Mouse (Mus musculus) adrenal gland, adult 2 months (tissue): ENCODE measurements around the gene Etfbkmt. TPM values are rescaled to one million over a fixed set of nuclear protein-coding genes. Genes with fewer than 3 reads are reported as not detected.
"Not testable (repeated sequence)": the region's sequence is repeated elsewhere in the genome, so short reads cannot be mapped to it uniquely, and the experiment has no call there.

Source experiments
- DNase-seq: peaks from one replicate; pipeline ENCODE4 v3.0.0; 2021
- long read RNA-seq: library from polyadenylated mRNA; stranded (forward); transcript quantifications from one replicate; pipeline ENCODE4 v2.0.0, GENCODE M21; 2021
- polyA plus RNA-seq: library from polyadenylated mRNA; depleted of rRNA; stranded (reverse); fragments of >200 nt; gene quantifications from 2 replicates; pipeline ENCODE4 v1.2.3, GENCODE M21; 2012; rRNA removed
- total RNA-seq, 2 experiments: library from RNA; stranded (reverse); gene quantifications; 2 replicates each; pipeline ENCODE4 v1.2.3; 2021

The Etfbkmt gene
- total RNA-seq (10 to 100 TPM; 15.2 to 38.4 TPM), polyA plus RNA-seq (1.8 and 3.4 TPM in 2 replicates)
- long read RNA-seq, partial matches to known transcripts, result 1 of 9 reads
- long read RNA-seq, other reads (novel, unspliced or antisense), result 1 of 9 reads

DNA sequence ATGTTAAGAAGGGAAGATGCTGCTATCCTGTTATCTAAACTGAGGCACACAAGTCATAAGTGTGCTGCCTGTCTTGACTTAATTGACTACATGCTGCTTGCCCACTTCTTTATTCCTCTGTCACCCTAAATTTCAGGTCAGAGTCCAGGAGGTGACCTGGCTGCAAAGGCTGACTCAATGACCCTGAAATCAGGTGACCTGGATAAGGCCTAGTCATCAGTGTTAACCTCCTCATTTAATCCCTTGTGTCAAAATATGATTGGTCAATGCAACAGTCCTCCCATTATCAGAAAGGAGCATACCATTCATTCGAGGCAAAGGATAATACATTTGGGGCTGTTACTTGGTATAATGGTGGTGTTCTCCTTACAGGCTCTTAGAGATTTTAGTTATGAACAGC, at the start of gene Etfbkmt:
Etfbkmt (plus strand) TSS at position 379 of the 400 bp plus-strand sequence.
- no peak for DNase-seq

DNA sequence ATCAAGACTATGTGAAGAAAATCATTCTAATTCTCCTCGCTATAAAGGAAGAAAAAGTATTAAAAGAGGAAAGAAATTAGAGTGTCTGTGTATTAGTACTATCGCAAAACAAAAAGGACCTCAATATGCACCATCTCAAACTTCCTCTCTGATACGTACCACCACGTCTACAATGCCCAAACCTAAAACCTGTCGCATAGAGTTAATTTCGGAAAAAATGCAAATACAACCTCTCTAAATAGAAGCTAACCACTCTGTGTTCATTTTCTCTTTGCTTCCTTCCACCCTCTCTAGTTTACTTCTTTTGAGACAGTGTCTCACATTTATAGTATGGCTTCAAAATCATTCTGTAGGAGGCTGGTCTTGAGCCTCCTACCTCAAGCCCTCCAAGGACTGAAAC, 47.2 kb upstream of the Etfbkmt start:
- DNase-seq, result no peak

DNA sequence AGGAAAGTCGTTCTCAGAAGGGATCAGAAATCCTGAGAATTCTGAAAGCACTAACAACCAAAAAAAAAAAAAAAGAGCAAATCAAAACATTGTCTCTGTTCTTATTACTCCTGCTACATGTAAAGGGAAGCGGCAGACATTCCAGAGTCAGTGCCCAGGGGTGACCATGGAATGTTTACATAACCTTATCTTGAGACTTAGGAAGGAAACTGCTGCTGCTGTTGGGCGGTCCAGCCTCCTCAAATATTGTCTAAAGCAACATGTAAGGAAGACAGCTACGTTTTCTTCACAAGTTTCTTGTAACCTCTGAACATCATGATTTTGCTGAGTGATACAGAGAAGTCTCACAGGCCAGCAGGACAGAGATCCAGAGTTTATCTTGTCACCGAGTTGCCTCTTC, 46.2 kb upstream of the Etfbkmt start:
- DNase-seq, result peak; percentile 41

DNA sequence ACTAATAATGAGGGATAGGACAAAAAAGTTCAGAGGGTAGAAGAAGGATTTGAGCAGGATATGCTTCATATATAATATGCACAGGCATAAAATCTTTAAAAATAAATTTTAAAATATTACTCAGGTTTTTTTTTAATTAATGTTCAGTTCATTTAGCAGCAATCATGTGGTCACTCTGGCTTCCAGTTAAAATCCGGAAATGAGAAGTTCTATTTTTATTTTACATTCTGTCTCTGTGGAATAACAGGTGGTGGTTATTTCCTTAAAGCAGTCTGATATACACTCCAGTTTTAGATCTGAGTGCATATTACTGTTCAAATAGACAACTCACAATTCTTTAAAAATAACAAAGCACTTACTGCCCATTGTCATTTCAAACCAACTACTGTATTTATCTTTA, 45.1 kb upstream of the Etfbkmt start:
- DNase-seq, result no peak

DNA sequence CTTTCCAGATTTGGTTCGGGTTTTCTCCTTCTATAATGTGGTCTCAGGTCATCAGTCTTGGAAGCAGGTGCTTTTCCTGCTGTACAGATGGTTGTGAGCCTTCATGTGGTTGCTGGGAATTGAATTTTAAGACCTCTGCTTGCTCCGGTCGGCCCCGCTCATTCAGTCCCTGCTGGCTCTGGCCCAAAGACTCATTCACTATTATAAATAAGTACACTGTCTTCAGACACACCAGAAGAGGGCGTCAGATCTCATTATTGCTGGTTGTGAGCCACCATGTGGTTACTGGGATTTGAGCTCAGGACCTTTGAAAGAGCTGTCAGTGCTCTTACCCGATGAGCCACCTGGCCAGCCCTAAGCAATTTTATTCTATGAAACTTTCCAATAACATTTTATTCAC, 44.3 kb upstream of the Etfbkmt start:
- DNase-seq, result no peak

DNA sequence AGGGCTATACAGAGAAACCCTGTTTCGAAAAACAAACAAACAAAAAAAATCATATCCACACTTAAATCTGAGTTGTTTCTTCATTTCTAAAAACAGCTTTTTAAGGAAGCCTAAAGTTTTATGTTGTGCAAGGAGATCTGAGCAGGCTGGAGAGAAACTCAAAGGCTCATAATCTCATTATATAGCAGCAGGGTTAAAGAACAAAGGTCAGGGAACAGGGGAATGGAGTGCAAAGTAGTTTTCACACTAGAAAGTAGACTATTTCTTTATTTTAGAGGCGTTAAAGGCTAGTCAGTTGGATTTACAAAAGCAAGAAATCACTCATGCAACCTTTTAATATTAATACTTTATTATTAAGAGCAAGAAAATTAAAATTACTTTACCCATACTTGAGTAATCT, 43.4 kb upstream of the Etfbkmt start:
- no peak for DNase-seq

DNA sequence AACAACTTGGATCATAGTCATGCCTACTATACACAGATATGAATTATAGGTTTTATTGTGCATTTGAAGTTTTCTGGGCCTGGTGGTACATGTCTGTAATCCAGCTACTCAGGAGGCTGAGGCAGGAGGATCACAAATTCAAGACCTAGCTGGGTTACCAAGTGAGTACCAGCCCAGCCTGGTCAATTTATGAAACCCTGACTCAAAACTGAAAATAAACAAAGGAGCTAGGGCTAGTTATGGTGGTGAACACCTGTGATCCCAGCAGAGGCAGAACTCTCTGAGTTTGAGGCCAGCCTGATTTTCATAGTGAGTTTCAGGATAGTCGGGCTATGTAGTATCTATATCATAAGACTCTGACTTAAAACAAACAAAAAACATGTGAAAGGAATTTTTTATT, 42.4 kb upstream of the Etfbkmt start:
- no peak for DNase-seq

DNA sequence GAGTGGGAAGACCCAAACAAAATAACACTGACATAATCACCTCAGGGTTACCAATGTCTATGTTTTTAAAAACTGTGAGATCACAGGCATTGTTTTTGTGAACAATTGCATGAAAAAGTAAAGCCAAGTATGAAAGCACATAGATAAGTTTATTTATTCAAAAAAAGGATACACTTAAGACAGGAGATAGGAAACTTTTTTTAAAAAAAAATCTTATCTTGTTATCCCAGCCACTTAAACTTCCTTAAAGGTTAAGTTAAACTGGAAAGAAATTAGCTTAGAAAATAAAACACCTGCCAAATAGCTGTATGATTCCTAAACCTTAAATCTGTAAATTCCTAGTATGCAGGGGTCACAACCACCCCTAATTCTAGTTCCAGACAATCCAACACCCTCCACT, 40.7 kb upstream of the Etfbkmt start:
- DNase-seq, result no peak

DNA sequence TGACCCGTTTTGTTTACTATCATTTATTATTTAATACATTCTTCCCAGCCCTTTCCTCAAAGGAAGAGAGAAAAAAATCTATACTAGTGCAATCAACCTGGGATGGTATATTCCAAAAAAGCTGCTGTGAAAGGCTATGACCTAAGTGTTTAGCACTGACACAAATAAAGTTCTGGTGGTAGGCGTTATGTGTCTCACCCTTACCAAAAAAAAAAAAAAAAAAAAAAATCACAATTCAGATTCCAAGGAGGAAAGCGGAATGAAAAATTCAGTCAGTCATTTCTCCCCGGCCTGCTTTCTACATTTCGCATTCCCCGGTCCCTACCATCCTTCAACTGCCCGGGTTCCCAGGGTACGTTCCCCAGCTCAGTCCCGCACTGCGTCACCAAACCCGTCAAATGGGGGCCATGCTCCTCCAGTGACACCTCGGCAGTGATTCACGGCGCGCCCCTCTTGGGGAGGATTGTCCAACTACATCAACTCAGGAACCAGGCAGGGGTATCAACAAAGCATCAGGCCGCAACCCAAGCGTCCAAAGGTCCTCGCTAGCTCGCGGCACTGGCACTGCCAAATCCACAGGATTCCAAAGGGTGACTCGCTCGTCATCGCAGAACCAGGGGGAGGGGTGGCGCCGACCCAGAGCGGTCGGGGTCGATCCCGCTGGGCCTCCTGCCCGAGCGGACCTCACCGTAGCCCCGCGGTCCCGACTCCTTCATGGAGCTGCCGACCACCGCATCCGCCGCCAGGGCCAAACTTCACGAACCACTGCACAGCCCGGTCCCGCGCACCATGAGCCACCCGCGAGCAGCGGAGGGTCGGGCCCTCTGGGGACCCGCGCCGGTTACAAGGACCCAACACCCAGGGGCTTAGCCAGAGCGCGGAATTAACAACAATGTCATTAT, 39.2 kb upstream of the Etfbkmt start:
- peak; percentile 86 for DNase-seq

DNA sequence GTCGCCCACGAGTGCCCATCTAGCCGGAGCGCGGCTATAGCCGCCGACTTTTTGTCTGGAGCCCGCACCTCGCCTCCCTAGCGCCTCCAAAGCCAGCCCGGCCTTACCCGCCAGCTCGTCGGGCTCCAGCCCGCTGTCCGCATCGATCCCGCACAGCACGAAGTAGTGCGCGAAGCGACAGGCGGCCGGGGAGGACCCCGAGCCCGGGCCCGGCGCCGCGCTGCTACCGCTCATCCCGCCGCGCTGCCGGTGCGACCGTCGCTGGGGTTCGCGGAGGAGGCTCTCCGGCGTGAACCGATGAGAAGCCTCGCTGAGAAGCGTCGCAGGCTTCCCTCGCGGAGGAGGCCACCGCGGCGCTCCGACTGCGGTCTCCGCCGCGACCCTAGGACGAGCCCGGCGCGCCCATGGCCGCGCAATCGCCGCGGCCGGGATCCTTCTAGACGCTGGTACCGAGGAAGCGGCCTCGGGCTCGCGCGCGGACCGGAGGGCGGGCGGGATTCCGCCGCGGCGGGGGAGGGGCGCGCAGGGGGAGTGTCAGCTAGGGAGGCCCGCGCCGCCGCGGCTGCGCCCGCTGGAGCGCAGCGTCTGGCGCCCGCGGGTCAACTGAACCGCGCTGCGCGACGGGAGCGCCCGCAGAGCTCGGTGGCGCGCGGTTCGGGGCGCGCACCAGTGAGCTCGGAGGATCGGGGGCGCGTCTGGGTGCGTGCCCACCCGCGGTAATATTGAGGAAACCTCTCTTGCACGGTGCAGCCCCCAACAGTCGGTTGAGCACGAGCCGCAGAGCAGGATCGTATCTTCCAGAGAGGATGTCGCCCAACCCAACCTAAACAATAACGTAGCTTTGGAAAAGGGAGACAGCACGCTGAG, 38.3 kb upstream of the Etfbkmt start, which contains the start of gene Dennd5b:
Dennd5b (minus strand) TSS at position 605 of the 867 bp plus-strand sequence.
- peak; percentile 93 for DNase-seq

DNA sequence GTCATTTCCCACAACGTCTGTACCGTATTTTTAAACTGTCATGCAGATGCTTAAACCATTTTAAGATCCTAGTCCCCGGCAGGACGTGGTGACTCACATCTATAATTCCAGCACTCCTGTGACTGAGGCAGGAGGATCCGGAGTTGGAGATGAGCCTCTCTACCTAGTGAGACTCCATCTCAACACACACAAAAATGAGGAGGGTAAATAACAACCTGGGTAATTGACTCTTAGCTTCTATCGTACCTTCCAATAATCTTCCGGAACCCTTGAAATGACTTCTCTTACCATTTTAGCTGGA, 37.8 kb upstream of the Etfbkmt start:
- DNase-seq, result no peak

DNA sequence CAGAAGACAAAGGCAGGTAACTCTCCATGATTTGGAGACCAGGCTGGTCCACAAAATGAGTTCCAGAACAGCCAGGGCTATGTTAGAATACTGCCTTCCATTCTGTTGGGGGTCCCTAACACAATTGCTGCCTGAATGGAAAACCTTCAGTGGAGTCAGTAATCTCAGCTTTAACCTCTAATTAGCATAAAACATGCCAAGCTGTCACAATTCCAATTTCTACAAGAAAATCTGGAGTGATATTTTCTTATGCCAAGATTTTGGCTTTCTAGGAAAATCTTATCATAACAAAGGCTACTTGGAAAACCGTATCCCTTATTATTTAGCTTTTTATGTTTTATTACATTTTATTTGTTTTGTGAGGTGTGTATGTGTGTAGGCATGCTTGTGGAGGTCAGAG, 36.2 kb upstream of the Etfbkmt start:
- no peak for DNase-seq

DNA sequence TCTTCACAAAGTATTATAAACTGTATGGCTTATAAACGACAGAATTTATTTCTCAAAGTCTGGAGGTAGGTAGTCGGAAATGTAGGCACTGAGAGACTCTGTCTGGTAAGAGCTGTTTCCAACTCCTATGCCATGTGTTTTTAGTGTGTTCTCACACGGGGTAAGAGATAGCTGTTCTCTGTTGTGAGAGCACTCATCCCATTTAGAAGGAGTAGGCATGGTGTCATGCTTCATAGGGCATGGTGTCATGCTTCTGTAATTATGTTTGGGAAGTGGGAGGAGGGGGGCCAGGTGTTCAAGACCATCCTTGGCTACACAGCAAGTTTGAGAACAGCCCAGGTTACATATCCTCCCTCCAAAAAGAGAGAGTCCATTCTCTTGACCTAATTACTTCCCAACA, 32.0 kb upstream of the Etfbkmt start:
- no peak for DNase-seq

DNA sequence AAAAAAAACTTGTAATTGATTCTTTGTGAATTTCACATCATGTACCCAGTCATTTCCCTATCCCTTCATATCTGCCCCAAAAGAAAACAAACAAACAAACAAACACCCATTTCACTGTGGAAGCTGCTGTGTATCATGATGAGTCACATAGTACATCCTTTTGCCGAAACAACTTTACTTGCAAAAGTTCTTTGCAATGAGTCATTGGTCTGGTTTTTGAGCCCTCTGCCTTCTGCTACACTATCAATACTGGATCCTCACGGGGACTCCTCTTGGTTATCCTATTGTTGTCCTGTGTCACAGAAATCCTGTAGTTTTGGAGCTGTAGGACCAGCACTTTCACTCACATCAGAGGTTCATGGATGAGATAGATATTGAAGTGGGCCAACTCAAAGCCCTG, 30.7 kb upstream of the Etfbkmt start:
- DNase-seq, result no peak

DNA sequence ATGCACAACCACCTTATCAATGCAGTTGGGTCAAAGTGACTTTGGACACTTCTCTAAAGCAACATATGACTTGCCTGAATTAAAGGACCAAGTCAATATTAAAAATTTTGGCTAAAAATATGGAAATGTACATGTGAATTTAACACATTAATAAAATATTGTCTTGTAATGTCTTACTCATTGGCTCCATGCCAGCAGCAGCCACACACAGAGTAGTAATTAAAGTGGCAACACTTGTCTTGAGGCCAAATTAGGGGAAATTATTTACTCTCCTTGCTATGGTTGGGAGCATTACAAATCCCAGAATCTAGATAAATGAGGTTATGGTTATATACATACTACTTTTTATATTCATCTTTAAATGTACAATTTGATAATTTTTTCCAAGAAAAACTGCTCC, 22.7 kb upstream of the Etfbkmt start:
- DNase-seq, result no peak

DNA sequence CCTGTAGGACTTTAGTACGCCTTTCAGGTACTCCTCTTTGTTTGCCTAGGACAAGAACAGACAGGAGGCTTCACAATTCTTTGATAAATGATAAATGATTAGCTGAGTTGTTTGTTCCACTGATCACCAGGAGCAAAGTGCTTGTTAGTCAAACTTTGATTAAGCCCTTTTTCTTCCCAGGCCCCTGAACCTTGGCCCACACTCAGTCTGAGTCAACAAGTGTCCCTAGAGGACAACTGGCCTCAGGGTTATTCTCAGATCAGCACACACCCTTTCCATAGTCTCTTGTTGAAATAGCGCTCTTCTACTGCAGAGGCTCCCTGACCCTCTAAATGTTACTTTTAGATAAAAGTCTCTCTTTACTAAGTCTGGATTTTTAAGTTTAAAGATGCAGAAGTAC, 20.7 kb upstream of the Etfbkmt start:
- DNase-seq, result peak; percentile 73

DNA sequence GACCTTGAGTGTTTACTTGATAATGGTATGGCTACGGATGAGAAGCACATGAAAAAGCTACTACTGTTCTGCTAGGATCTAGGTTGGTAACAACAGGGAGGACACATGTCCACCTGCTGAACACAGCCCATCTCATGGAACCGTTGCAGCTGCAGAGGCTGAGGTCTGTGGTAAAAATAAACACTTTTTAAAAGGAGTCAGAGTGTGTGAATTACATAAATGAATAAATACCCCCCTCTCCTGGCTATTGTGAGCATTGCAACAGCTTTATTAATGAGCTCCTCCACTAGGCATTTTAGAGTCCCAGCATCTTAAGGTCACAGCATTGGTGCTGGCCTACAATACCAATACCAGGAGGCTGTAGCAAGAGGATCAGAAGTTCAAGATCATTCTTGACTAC, 19.8 kb upstream of the Etfbkmt start:
- peak; percentile 57 for DNase-seq

DNA sequence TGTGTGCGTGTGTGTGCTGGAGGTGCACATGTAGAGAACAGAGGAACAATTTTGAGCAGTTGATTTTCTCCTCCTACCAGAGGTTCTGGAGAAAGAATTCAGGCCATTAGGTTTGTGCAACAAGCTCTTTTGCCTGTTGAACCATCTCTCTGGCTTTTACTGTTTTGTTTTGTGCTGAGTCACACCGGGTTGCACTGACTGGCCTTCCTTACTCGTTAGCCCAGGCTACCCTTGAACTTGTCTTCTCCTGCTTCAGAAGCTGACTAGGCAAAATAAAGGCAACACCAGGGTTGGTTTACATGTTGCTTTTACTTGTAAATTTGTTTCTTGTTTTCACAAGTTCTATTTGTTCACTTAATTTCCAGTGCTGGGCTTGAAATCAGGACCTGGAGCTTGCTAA, 16.6 kb upstream of the Etfbkmt start:
- no peak for DNase-seq

DNA sequence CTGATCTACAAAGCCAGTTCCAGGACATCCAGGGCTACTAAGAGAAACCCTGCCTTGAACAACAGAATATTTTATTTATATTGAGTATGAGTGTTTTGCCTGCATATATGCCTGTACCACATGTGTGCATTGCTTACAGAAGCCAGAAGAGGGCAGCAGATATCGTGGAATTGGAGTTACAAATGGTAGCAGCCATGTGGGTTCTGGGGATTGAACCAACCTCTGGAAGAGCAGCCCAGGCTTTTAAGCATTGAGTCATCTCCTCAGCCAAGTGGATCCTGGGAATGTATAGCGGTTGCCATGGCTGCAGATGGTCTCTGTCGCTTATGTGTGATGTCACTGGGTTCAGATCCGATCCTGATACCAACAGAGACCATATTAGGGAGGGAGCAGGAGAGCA, 13.0 kb upstream of the Etfbkmt start:
- DNase-seq, result peak; percentile 53

DNA sequence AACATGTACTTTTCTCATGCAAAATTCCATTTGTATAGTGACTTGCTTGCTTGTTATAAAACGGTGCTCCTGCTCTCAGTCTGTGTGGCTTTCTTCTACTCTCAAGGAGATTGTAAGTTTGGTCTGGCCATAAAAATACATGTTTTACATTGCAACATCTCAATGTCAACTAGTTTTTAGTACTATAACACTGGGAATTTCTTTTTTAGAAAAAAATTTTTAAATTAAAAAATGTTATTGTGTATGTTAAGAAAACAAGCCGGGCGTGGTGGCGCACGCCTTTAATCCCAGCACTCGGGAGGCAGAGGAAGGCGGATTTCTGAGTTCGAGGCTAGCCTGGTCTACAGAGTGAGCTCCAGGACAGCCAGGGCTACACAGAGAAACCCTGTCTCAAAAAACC, 9.8 kb upstream of the Etfbkmt start, which contains the start of gene Gm10203:
Gm10203 (plus strand) TSS at position 301 of the 400 bp plus-strand sequence.
- DNase-seq, result not testable (repeated sequence)

DNA sequence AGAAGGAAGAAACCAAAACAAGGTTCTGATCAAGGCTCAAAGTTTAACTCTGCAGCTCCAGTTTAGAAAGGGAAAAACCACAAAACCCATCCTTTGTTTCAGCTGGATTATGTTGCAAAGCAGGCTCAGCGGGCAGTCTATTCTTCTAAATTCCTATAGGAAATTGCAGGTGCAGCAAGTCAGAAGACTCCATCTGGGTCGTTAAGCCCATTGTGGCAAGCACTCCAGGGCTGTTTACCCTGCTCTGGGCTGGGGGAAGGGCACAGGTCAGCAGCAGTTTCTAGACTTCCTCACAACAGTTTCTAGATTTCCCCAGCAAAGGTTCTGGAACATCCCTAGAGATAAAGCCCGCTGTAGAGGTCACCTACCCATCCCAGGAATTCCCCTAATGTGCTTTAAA, 8.5 kb upstream of the Etfbkmt start:
- no peak for DNase-seq

DNA sequence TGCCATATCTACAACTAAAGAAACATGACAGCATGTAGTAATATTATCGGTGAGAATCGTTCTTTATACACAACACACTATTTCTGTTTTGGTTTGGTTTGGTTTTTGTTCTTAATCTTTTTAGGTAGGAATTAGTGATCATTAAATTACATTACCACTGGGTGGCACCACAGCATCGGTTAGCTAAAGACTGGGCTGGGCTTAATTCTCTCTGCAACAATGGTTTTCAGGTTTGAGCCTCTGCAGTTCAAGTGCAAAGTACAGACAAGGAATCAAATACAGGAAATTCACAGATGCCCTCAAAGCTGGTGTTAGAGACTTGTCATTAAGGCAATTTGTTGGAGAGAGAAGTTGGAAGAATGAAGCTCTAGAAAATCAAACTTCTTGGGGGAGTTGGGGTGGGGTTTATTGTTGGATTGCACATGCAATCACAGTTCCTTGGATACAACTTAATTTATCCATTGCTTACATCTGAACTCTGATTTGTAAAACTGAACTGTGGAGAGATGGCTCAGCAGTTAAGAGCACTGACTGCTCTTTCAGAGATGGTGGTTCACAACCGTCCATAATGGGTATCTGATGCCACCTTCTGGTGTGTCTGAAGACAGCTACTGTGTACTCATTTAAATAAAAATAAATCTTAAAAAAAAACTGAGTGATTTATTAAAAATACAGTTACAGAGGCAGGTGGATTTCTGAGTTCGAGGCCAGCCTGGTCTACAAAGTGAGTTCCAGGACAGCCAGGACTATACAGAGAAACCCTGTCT, 7.2 kb upstream of the Etfbkmt start:
- peak; percentile 40 for DNase-seq
